Mouse (Mus musculus): ENCODE data around the gene Dnhd1.
"Not testable (repeated sequence)": the region's sequence is repeated elsewhere in the genome, so short reads cannot be mapped to it uniquely, and the experiment has no call there.

Dnhd1 gene

GRCm38 (mm10) chr7:105640894-105641255 lies 9.8 kb upstream of the Dnhd1 start:
- peak in 1 of 2 experiments; percentile 52 for DNase-seq

DNA sequence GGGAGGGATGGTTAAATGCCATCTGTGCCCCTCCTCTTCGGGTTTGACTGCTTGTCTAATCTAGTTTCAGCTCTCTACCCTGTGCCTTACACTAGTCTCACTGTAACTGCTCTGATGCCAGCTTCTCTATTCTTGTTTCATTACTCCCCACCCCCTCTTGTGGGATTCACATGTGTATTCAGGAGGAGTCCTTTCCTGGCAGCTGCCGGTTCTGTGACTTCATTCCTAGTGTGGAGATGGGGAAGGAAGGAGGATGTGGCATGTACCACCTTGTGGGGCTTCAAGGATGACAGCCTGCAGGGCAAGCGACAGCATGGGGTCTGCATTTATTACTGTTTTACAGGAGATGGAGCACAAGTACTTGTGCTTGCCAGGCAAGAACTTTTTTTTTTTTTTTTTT lies 8.7 kb upstream of the Dnhd1 start:
- DNase-seq: no peak

- DNase-seq: no peak
Observed at GRCm38 (mm10) chr7:105685541-105686197, 35.0 kb downstream of the Dnhd1 start.

- DNase-seq: no peak
Observed at GRCm38 (mm10) chr7:105690875-105691274, 40.2 kb downstream of the Dnhd1 start.

DNA sequence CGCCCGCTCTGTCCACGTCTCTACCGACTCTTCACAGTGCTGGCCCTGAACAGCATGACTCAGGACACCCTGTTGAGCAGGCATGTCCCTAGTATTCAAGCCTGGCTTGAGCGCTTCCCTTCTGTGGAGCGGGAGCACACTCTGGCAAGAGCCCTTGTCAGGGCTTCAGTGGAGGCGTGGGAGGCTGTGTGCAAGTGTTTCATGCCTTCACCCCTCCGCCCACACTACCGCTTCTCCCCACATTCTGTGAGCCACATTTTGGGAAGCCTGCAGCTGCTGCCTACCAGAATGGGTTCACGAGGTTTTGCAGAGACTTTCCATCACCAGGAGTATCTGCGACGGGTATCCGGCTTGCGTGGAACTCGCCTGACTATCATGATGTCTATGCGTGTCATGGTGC lies 52.6 kb downstream of the Dnhd1 start:
- DNase-seq: no peak

- DNase-seq: no peak
Observed at GRCm38 (mm10) chr7:105703816-105704215, 53.2 kb downstream of the Dnhd1 start.

GRCm38 (mm10) chr7:105708733-105709132 lies 58.1 kb downstream of the Dnhd1 start:
- DNase-seq: no peak

- DNase-seq: no peak
Observed at GRCm38 (mm10) chr7:105715366-105715765, 64.7 kb downstream of the Dnhd1 start.

DNA sequence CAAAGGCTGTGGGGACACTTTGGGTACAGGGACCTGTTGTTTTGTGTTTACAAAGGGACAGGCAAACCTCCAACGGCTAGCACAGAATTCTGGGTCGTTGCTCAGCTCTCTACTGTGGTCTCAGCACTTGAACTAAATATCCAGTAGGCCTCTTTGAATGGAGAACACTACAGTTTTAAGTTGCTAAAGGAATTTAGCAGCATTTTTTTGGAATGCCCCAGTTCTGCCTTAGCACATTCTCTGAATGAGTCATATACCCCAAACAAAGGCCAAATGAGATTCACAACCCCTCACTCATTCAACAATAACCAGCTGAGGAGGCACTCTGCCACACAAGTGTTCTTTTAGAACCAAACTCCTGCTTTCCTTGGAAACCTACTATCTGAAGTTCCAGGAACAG lies 71.3 kb downstream of the Dnhd1 start:
- DNase-seq: no peak

DNA sequence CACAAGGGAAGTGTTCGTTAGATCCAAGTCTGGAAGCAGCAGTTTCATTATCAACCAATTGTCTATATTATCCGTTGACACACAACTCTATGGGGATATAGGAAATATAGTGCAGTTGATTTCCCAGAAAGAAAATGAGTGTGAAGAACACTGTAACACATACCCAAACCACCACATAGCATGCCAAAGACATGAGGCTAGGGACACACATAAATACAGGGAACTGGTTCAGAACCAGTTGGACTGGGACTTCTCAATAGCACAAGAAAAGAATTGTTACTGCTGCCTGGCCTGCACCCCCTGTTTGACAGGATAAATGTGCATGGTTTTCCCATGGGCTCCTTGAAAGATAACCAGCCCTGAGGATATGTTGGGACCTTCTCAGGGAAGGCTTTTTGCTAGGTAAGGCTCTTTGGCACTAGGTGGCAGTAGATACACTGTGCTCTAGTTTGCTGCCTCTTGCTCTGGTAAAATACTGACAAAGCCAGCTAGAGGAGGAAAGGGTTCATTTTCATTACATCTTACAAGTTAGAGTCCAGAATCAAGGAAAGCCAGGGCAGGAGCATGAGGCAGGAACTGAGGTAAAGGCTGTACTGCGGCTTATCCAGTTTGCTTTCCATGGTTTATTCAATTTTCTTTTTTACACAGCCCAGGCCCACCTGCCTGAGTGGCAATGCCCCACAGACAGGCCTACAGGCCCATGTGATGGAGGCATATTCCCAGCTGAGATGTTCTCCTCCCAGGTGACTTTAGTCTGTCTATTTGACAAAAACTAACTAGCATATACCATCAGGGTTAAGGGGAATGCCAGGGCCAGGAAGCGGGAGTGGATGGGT lies 75.7 kb downstream of the Dnhd1 start:
- peak; percentile 63 to 77 for DNase-seq

DNA sequence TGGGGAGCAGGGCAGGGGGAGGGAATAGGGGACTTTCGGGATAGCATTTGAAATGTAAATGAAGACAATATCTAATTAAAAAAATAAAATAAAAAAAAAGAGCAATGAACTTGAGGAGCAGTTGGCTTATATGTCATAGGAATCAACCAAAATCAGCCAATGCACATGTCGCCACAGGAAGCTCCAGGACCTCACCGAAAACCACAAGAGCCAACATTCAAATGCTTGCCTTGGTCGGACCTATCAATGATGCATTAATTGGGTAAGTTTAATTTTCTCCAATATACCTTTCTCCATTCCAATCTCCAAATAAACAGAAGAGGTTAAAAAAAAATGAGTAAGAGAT lies 76.3 kb downstream of the Dnhd1 start:
- no peak for DNase-seq

- peak in 1 of 2 experiments; percentile 14 for DNase-seq
Observed at GRCm38 (mm10) chr7:105728701-105729428, 78.2 kb downstream of the Dnhd1 start.

DNA sequence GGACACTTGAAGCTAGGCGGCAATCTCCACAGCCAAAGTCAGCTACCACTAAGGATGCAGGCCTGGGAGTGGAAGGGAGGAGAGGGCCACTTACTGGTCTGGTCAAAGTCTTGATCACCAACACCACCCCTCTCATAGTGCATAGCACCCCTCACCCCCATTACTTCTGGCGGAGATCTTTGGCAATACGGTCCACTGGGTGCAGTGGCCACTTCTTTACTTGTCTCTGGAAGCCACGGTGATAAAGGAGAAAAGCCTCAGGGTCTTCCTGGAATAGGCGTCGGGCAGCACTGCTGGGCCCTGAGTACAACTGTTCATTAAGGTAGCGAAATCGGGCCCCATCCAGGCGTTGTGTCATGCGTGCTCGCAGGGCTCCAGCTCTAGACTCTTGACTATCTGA lies 83.2 kb downstream of the Dnhd1 start:
- DNase-seq: no peak

DNA sequence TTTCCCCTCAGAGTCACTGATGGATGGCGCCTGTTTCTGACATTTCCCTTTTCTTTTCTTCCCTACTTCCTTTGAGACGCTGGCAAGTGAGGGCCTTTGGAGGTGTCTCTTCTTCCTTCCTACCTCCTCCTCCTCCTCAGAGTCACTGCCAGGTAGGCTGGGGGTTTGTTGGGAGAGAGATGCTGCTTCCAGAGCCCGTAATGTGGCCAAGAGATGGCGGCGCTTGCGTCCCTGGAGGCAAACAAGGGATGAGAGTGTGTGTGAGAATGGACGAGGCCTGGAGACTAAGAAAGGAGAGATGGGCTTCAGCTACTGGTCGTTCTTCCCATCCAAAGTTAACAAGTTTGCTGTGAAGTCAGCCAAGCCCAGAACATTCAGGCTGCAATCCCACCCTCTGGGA lies 84.2 kb downstream of the Dnhd1 start:
- no peak for DNase-seq

- DNase-seq: not testable (repeated sequence)
Observed at GRCm38 (mm10) chr7:105735464-105735863, 84.8 kb downstream of the Dnhd1 start.

DNA sequence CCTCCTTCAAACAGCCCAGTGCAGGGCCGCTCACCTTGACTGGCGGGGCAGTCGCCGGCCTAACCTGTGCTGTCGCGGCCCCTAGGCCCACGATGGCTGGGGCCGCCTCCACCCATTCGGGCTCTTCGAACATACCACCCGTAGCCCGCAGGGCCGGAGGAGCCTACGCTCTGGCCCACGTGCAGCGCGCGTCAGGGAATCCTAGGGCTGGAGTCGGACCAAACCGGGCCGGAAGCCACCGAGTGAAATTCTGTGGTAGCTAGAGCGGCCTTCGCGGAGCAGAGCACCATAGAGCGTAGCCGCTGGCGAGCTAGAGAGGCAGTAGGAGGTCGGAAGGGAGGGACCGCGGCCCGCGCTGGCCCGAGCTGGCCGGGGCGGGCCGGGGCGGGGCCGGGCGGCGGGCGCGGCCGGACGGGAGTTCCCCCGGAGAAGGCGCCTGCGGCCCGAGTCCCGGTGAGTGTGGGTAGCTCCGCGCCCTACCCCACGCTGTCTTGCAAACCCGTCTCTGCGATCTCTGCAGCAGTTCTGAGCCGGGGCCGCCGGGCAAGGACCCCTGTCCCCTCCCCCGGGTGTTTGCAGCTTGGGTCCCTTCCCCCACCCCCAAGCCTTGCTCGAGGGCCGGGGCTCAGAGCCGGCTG lies 85.8 kb downstream of the Dnhd1 start, which contains the start of gene Ilk:
Gene Ilk (plus strand): TSS at position 329 of the 638 bp plus-strand sequence.
- peak; percentile 95 to 96 for DNase-seq

DNA sequence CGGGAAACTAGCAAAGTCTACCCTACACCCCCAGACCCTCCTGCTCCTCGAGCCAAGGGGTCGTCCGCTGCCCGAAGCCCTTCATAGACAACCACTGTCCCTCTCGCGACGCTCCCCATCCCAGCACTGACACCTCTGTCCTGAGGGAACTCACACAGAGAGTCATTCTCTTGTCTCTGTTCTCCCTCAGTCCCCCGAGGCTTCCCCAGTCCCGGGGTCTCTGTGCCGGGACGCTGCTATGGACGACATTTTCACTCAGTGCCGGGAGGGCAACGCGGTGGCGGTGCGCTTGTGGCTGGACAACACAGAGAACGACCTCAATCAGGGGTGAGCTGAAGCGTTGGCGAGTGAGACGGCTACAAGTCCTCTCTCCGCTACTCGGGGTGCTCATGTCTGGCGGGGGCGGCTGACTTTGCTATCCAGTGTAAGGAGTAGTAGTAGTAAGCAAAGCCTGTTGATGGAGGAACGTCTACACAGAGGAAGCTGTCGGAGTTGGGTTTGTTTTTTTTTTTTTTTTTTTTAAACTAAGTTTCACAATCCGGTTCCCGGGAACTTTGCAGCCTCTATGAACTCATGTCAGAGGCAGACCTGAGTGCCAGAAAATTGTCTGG lies 86.4 kb downstream of the Dnhd1 start, which contains the start of gene Rrp8:
Gene Rrp8 (minus strand): TSS at position 475 of the 611 bp plus-strand sequence.
- peak; percentile 32 to 66 for DNase-seq

- no peak for DNase-seq
Observed at GRCm38 (mm10) chr7:105737648-105738047, 87.0 kb downstream of the Dnhd1 start.

- no peak for DNase-seq
Observed at GRCm38 (mm10) chr7:105738286-105738685, 87.7 kb downstream of the Dnhd1 start.

- peak; percentile 78 to 82 for DNase-seq
Observed at GRCm38 (mm10) chr7:105738948-105739347, 88.3 kb downstream of the Dnhd1 start.

DNA sequence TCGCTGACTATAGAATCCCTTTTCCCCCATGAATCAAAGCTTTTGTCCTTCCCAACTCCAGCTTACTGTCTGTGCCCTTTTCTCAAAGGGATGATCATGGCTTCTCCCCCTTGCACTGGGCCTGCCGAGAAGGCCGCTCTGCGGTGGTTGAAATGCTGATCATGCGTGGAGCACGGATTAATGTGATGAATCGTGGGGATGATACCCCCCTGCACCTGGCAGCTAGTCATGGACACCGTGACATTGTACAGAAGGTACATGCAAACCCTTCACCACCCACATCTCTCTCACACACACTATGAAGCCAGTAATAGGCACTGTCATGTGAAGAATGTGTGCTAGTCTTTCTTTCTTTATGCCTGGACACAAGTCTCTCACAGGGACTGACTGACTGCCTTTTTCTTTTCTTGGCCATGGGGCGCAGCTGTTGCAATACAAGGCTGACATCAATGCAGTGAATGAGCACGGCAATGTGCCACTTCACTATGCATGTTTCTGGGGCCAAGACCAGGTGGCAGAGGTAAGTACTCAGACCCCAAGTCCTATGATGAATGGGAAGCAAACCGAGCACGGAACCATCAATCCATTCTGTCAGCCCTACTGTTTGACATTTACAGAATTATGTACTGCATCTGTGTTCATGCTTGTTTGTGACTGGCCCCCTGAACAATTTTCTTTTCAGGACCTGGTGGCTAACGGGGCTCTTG lies 89.6 kb downstream of the Dnhd1 start:
- DNase-seq: no peak

- DNase-seq: no peak
Observed at GRCm38 (mm10) chr7:105740851-105741250, 90.2 kb downstream of the Dnhd1 start.
